In the genomic region with DNA sequence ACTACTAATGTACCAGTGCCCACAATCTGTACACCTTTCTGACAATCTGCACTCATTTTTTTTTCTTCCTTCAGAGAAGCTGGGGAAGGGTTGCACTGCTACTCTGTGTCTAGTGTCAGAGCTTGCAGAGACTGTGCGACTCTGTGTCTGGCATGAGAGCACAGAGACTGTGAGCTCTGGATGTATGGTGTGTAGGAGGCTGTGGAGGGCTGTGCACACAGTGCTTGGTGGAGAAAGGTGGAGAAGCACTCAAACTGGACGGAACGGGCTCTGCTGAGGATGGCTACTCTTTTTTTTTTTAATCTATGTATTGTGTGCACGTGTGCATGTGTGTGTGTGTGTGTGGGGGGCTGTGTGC, we compare ENCODE assay signal across 20 mouse cellular contexts.
A peak's percentile ranks its signal among the peaks of the same experiment; 100 is the strongest.
DNase-seq lines count a peak whose midpoint lies in the region; ATAC-seq lines count a peak whose summit lies in the region.
"Had no signal": no experiment of that assay in that cellular context is flagged by ENCODE, and none has a peak within 500 bp of the region (broad histone marks: within the 10 kb centered on the region; RNA-seq: fewer than 3 reads in every experiment).

No protein-coding gene starts in this region.

- no peak overlapping the region for H3K4me3 ChIP-seq in heart, embryonic 13.5 days
- no peak overlapping the region for H3K4me3 ChIP-seq in heart, embryonic 11.5 days (ENCODE audit: low read depth, low read length)
- H3K4me3 ChIP-seq in kidney, embryonic 15.5 days (replicated peaks), result no peak overlapping the region
- H3K4me3 ChIP-seq: embryonic facial prominence, embryonic 12.5 days; forebrain, embryonic 12.5 days; heart, embryonic 12.5 days had no signal

- H3K9me3 ChIP-seq in heart, embryonic 13.5 days, result peaks cover 4% of the 10 kb centered on the region
- no peaks in the 10 kb centered on the region for H3K9me3 ChIP-seq in heart, embryonic 11.5 days (replicated peaks; ENCODE audit: control insufficient read depth, low read length)
- no peaks in the 10 kb centered on the region for H3K9me3 ChIP-seq in kidney, embryonic 15.5 days (replicated peaks)
- H3K9me3 ChIP-seq: embryonic facial prominence, embryonic 12.5 days; forebrain, embryonic 12.5 days had no signal

- H3K9ac ChIP-seq in heart, embryonic 13.5 days, result 0 out of 2 replicates have a peak overlapping the region, but pooled peaks have one; percentile 17
- H3K9ac ChIP-seq in heart, embryonic 11.5 days (ENCODE audit: low read depth, low read length), result no peak overlapping the region
- H3K9ac ChIP-seq in kidney, embryonic 15.5 days, result no peak overlapping the region
- H3K9ac ChIP-seq: embryonic facial prominence, embryonic 12.5 days; forebrain, embryonic 12.5 days; heart, embryonic 12.5 days; hindbrain, embryonic 14.5 days had no signal

- H3K4me1 ChIP-seq in heart, embryonic 13.5 days, result peaks cover 31% of the 10 kb centered on the region
- 0 out of 2 replicates have a peak, but pooled peaks cover 3% of the 10 kb centered on the region for H3K4me1 ChIP-seq in heart, embryonic 11.5 days (ENCODE audit: control insufficient read depth, insufficient read depth, low read length)
- H3K4me1 ChIP-seq in kidney, embryonic 15.5 days, result peaks cover 17% of the 10 kb centered on the region

- no peaks in the 10 kb centered on the region for H3K36me3 ChIP-seq in heart, embryonic 13.5 days
- no peaks in the 10 kb centered on the region for H3K36me3 ChIP-seq in heart, embryonic 11.5 days (ENCODE audit: control insufficient read depth, insufficient read depth, low read length)
- no peaks in the 10 kb centered on the region for H3K36me3 ChIP-seq in kidney, embryonic 15.5 days
- H3K36me3 ChIP-seq: embryonic facial prominence, embryonic 12.5 days; forebrain, embryonic 12.5 days; heart, embryonic 12.5 days had no signal

- no peaks in the 10 kb centered on the region for H3K27me3 ChIP-seq in heart, embryonic 13.5 days (replicated peaks)
- no peaks in the 10 kb centered on the region for H3K27me3 ChIP-seq in heart, embryonic 11.5 days (ENCODE audit: control insufficient read depth, insufficient read depth, low read length)
- no peaks in the 10 kb centered on the region for H3K27me3 ChIP-seq in kidney, embryonic 15.5 days
- H3K27me3 ChIP-seq: embryonic facial prominence, embryonic 12.5 days; forebrain, embryonic 12.5 days; heart, embryonic 12.5 days had no signal

- DNase-seq in frontal cortex, postnatal 14 days (ENCODE audit: low spot score in 2 of 2), result no peak
- DNase-seq in kidney, adult 11 months, result no peak
- DNase-seq in right cerebral cortex, adult 18-20 months, result peak; percentile 28
- DNase-seq in right cerebral cortex, postnatal 14 days, result no peak
- DNase-seq: adrenal gland, postnatal 10 days; cerebellum, adult 11-12 months; cerebellum, adult 9-10 months; cerebellum, postnatal 25 days; gastrocnemius, postnatal 14 days; heart, postnatal 10 days had no signal

- peak; percentile 97 for ATAC-seq in frontal cortex, adult (ENCODE audit: low TSS enrichment)
- ATAC-seq in heart, embryonic 13.5 days (ENCODE audit: extremely low read depth, insufficient number of reproducible peaks, low FRiP score, low TSS enrichment), result no peak
- ATAC-seq in heart, embryonic 11.5 days (replicated peaks; ENCODE audit: insufficient number of reproducible peaks, low FRiP score, low TSS enrichment), result no peak
- ATAC-seq in kidney, embryonic 15.5 days (replicated peaks; ENCODE audit: low FRiP score), result peak; percentile 79; the same call in 1 of the 2 replicates
- ATAC-seq: forebrain, embryonic 16.5 days; intestine, embryonic 16.5 days had no signal

- 66% methylated on average over 4 of the region's 4 CpGs for whole genome bisulfite sequencing in heart, embryonic 13.5 days
- WGBS in heart, embryonic 11.5 days (ENCODE audit: insufficient replicate concordance), result 66% methylated on average over 4 of the region's 4 CpGs
- WGBS in kidney, embryonic 15.5 days, result 34% methylated on average over 4 of the region's 4 CpGs

- peak overlapping the region; percentile 16; the same call in 1 of the 2 replicates for H3K27ac ChIP-seq in heart, embryonic 13.5 days (replicated peaks)
- H3K27ac ChIP-seq in heart, embryonic 11.5 days (ENCODE audit: low read depth, low read length), result no peak overlapping the region
- H3K27ac ChIP-seq in kidney, embryonic 15.5 days, result no peak overlapping the region
- H3K27ac ChIP-seq: forebrain, embryonic 12.5 days; hindbrain, embryonic 14.5 days had no signal

- no peak overlapping the region for H3K4me2 ChIP-seq in heart, embryonic 13.5 days
- no peak overlapping the region for H3K4me2 ChIP-seq in heart, embryonic 11.5 days
- no peak overlapping the region for H3K4me2 ChIP-seq in kidney, embryonic 15.5 days
- H3K4me2 ChIP-seq: embryonic facial prominence, embryonic 12.5 days; forebrain, embryonic 12.5 days; heart, embryonic 12.5 days; hindbrain, embryonic 14.5 days had no signal

Comparison
In these comparisons a context has a peak if more than half of its experiments do, and no peak if none do; other contexts are left out.
1. ATAC-seq: peak in frontal cortex, adult (single experiment) and kidney, embryonic 15.5 days (single experiment); none in heart, embryonic 13.5 days (single experiment) and heart, embryonic 11.5 days (single experiment).